Mouse (Mus musculus) spleen, adult 2 months (tissue): ENCODE results near the gene Tbl1xr1.

ENCODE experiments used
- CTCF ChIP-seq: fragments of 200-500 bp; IDR thresholded peaks from 2 replicates; pipeline ENCODE4 v1.5.1; 2011; ENCODE audit warnings: mild to moderate bottlenecking, inconsistent platforms; ENCODE audit not compliant: insufficient read depth, insufficient read length, insufficient replicate concordance; ENCODE audit errors: extremely low read depth
- POLR2A ChIP-seq: fragments of 200-500 bp; IDR thresholded peaks from 2 replicates; pipeline ENCODE4 v1.6.1; 2011; ENCODE audit warnings: low read depth, low read length, inconsistent platforms

DNA sequence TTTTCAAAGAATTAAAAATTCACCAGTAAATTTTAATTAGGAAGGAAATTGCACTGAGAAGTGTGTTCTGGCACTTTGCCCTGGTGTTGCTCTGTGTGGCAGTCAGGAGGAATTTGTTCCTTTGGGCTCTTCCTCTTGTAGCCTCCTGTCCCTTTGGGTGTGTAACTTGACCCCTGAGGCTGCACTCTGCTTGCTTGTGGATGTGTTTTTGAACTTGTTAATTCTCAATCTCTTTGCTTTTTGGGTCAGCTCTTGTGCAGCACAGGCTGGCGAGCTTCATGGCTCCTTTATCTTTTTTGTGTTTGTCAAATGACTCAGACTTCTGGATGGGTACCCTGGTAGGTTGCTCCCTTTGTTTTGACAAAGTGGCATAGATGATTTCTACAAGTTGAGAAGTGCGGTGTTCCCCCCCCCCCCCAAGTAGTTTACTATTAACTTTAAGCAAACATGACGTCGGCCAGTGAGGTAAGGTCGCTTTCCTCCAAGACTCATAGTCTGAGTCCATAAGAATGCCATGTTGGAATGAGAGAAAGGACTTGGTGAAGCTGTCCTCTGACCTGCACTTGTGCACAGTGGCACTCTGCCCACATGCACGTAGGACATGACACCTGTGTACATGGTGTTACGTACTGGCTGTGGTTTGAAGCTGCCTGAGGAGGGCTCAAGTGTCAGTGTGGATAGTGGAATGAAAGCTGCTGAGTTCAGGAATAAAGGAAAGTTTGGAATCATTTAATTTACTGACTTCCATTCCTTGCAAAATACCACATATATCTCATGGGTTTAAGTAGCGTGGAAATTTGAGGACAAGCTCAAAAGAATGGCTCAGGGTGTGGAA, 14.2 kb downstream of the Tbl1xr1 start:
- TF ChIP-seq POLR2A (no peak), CTCF (no peak)
